Mouse (Mus musculus): ENCODE measurements around the gene Sec24d. TPM values are rescaled to one million over a fixed set of nuclear protein-coding genes. Genes with fewer than 3 reads are reported as not detected.
"Not testable (repeated sequence)": the region's sequence is repeated elsewhere in the genome, so short reads cannot be mapped to it uniquely, and the experiment has no call there.

Gene Sec24d
- polyA plus RNA-seq, 1 experiment from 2014 or later = 88.0 TPM

GRCm38 (mm10) chr3:123353183-123353582 is 85.9 kb downstream of the Sec24d start:
- DNase-seq (ENCODE audit: low spot score) (peak; percentile 68), ATAC-seq (replicated peaks; ENCODE audit: low FRiP score, low TSS enrichment, low read depth) (0 out of 2 replicates have a peak, but pooled peaks have one; percentile 32)
- H3K4me1 ChIP-seq (replicated peaks; ENCODE audit: control insufficient read depth, insufficient read depth, low read length) = no peaks in the 10 kb centered on the region
- H3K36me3 ChIP-seq (ENCODE audit: control insufficient read depth, insufficient read depth, low read length) = peaks cover 81% of the 10 kb centered on the region
- no peak overlapping the region for H3K4me2 ChIP-seq (ENCODE audit: low read length)
- no peak overlapping the region for H3K9ac ChIP-seq (ENCODE audit: low read length)
- H3K9me3 ChIP-seq (ENCODE audit: control insufficient read depth, low read length) = no peaks in the 10 kb centered on the region
- no peaks in the 10 kb centered on the region for H3K27me3 ChIP-seq (replicated peaks; ENCODE audit: control insufficient read depth, insufficient read depth, low read length)
- no peak overlapping the region for H3K4me3 ChIP-seq (ENCODE audit: low read depth, low read length)
- WGBS = 65% methylated on average over 6 of the region's 6 CpGs
- H3K27ac ChIP-seq (ENCODE audit: low read depth) = no peak overlapping the region

- Histone ChIP-seq H3K4me2 (ENCODE audit: low read length) (no peak overlapping the region), H3K27ac (ENCODE audit: low read depth) (no peak overlapping the region), H3K36me3 (ENCODE audit: control insufficient read depth, insufficient read depth, low read length) (peaks cover 84% of the 10 kb centered on the region), H3K9me3 (ENCODE audit: control insufficient read depth, low read length) (no peaks in the 10 kb centered on the region), H3K4me1 (replicated peaks; ENCODE audit: control insufficient read depth, insufficient read depth, low read length) (no peaks in the 10 kb centered on the region), H3K4me3 (ENCODE audit: low read depth, low read length) (no peak overlapping the region), H3K27me3 (replicated peaks; ENCODE audit: control insufficient read depth, insufficient read depth, low read length) (no peaks in the 10 kb centered on the region), H3K9ac (ENCODE audit: low read length) (no peak overlapping the region)
- DNase-seq (ENCODE audit: low spot score) (no peak), ATAC-seq (replicated peaks; ENCODE audit: low FRiP score, low TSS enrichment, low read depth) (0 out of 2 replicates have a peak, but pooled peaks have one; percentile 36)
- 94% methylated on average over 12 of the region's 12 CpGs for WGBS
Observed at GRCm38 (mm10) chr3:123353661-123354060, 86.4 kb downstream of the Sec24d start.

GRCm38 (mm10) chr3:123354388-123354787 is 87.1 kb downstream of the Sec24d start:
- Histone ChIP-seq H3K36me3 (ENCODE audit: control insufficient read depth, insufficient read depth, low read length) (peaks cover 86% of the 10 kb centered on the region), H3K9me3 (ENCODE audit: control insufficient read depth, low read length) (no peaks in the 10 kb centered on the region), H3K4me2 (ENCODE audit: low read length) (no peak overlapping the region), H3K4me3 (ENCODE audit: low read depth, low read length) (no peak overlapping the region), H3K9ac (ENCODE audit: low read length) (no peak overlapping the region), H3K27ac (ENCODE audit: low read depth) (no peak overlapping the region), H3K27me3 (replicated peaks; ENCODE audit: control insufficient read depth, insufficient read depth, low read length) (no peaks in the 10 kb centered on the region), H3K4me1 (replicated peaks; ENCODE audit: control insufficient read depth, insufficient read depth, low read length) (no peaks in the 10 kb centered on the region)
- DNase-seq (ENCODE audit: low spot score) = no peak
- ATAC-seq (replicated peaks; ENCODE audit: low FRiP score, low TSS enrichment, low read depth) = no peak
- 91% methylated on average over 9 of the region's 9 CpGs for WGBS

GRCm38 (mm10) chr3:123356377-123356991 is 89.2 kb downstream of the Sec24d start:
- H3K27me3 ChIP-seq (replicated peaks; ENCODE audit: control insufficient read depth, insufficient read depth, low read length) = no peaks in the 10 kb centered on the region
- no peak overlapping the region for H3K9ac ChIP-seq (ENCODE audit: low read length)
- DNase-seq (ENCODE audit: low spot score) (no peak), ATAC-seq (replicated peaks; ENCODE audit: low FRiP score, low TSS enrichment, low read depth) (no peak)
- no peaks in the 10 kb centered on the region for H3K9me3 ChIP-seq (ENCODE audit: control insufficient read depth, low read length)
- H3K27ac ChIP-seq (ENCODE audit: low read depth) = no peak overlapping the region
- no peaks in the 10 kb centered on the region for H3K4me1 ChIP-seq (replicated peaks; ENCODE audit: control insufficient read depth, insufficient read depth, low read length)
- H3K36me3 ChIP-seq (ENCODE audit: control insufficient read depth, insufficient read depth, low read length) = peaks cover 87% of the 10 kb centered on the region
- H3K4me3 ChIP-seq (ENCODE audit: low read depth, low read length) = no peak overlapping the region
- H3K4me2 ChIP-seq (ENCODE audit: low read length) = no peak overlapping the region
- 76% methylated on average over 4 of the region's 4 CpGs for WGBS

- 88% methylated on average over 2 of the region's 2 CpGs for WGBS
- H3K4me2 ChIP-seq (ENCODE audit: low read length); DNase-seq (ENCODE audit: low spot score); H3K4me1 ChIP-seq (replicated peaks; ENCODE audit: control insufficient read depth, insufficient read depth, low read length); H3K27ac ChIP-seq (ENCODE audit: low read depth); H3K4me3 ChIP-seq (ENCODE audit: low read depth, low read length); H3K27me3 ChIP-seq (replicated peaks; ENCODE audit: control insufficient read depth, insufficient read depth, low read length); ATAC-seq (replicated peaks; ENCODE audit: low FRiP score, low TSS enrichment, low read depth); H3K9me3 ChIP-seq (ENCODE audit: control insufficient read depth, low read length); H3K9ac ChIP-seq (ENCODE audit: low read length): not testable (repeated sequence)
- H3K36me3 ChIP-seq (ENCODE audit: control insufficient read depth, insufficient read depth, low read length) = peaks cover 88% of the 10 kb centered on the region
Observed at GRCm38 (mm10) chr3:123366820-123367219, 99.6 kb downstream of the Sec24d start.

- Histone ChIP-seq H3K27ac (ENCODE audit: low read depth) (no peak overlapping the region), H3K9me3 (ENCODE audit: control insufficient read depth, low read length) (no peaks in the 10 kb centered on the region), H3K4me2 (ENCODE audit: low read length) (no peak overlapping the region), H3K4me1 (replicated peaks; ENCODE audit: control insufficient read depth, insufficient read depth, low read length) (no peaks in the 10 kb centered on the region), H3K27me3 (replicated peaks; ENCODE audit: control insufficient read depth, insufficient read depth, low read length) (no peaks in the 10 kb centered on the region), H3K36me3 (ENCODE audit: control insufficient read depth, insufficient read depth, low read length) (peaks cover 73% of the 10 kb centered on the region), H3K4me3 (ENCODE audit: low read depth, low read length) (no peak overlapping the region), H3K9ac (ENCODE audit: low read length) (no peak overlapping the region)
- DNase-seq (ENCODE audit: low spot score) (peak; percentile 45), ATAC-seq (replicated peaks; ENCODE audit: low FRiP score, low TSS enrichment, low read depth) (no peak)
- WGBS = 82% methylated on average over 12 of the region's 12 CpGs
Observed at GRCm38 (mm10) chr3:123369161-123369560, 101.9 kb downstream of the Sec24d start.

- Histone ChIP-seq H3K4me2 (ENCODE audit: low read length) (no peak overlapping the region), H3K36me3 (ENCODE audit: control insufficient read depth, insufficient read depth, low read length) (peaks cover 70% of the 10 kb centered on the region), H3K27ac (ENCODE audit: low read depth) (no peak overlapping the region), H3K4me3 (ENCODE audit: low read depth, low read length) (no peak overlapping the region), H3K4me1 (replicated peaks; ENCODE audit: control insufficient read depth, insufficient read depth, low read length) (no peaks in the 10 kb centered on the region), H3K27me3 (replicated peaks; ENCODE audit: control insufficient read depth, insufficient read depth, low read length) (no peaks in the 10 kb centered on the region), H3K9ac (ENCODE audit: low read length) (no peak overlapping the region), H3K9me3 (ENCODE audit: control insufficient read depth, low read length) (no peaks in the 10 kb centered on the region)
- DNase-seq (ENCODE audit: low spot score) (no peak), ATAC-seq (replicated peaks; ENCODE audit: low FRiP score, low TSS enrichment, low read depth) (no peak)
- 94% methylated on average over 5 of the region's 5 CpGs for WGBS
Observed at GRCm38 (mm10) chr3:123370927-123371326, 103.7 kb downstream of the Sec24d start.

- ATAC-seq (replicated peaks; ENCODE audit: low FRiP score, low TSS enrichment, low read depth) (peak; percentile 57), DNase-seq (ENCODE audit: low spot score) (peak; percentile 73)
- WGBS = 30% methylated on average over 11 of the region's 11 CpGs
- Histone ChIP-seq H3K9ac (ENCODE audit: low read length) (no peak overlapping the region), H3K4me2 (ENCODE audit: low read length) (no peak overlapping the region), H3K4me3 (ENCODE audit: low read depth, low read length) (no peak overlapping the region), H3K4me1 (replicated peaks; ENCODE audit: control insufficient read depth, insufficient read depth, low read length) (no peaks in the 10 kb centered on the region), H3K27me3 (replicated peaks; ENCODE audit: control insufficient read depth, insufficient read depth, low read length) (no peaks in the 10 kb centered on the region), H3K27ac (ENCODE audit: low read depth) (no peak overlapping the region), H3K9me3 (ENCODE audit: control insufficient read depth, low read length) (no peaks in the 10 kb centered on the region), H3K36me3 (ENCODE audit: control insufficient read depth, insufficient read depth, low read length) (peaks cover 72% of the 10 kb centered on the region)
Observed at GRCm38 (mm10) chr3:123371766-123372535, 104.7 kb downstream of the Sec24d start.
